Mouse (Mus musculus): ENCODE measurements at regions not wholly inside any gene's neighbourhood (a gene's known extent, or its start where the extent isn't known, plus 50 kb on each side); places are given as distances from the start of the nearest gene placed in this dataset.
A peak's percentile ranks its signal among the peaks of the same experiment; 100 is the strongest.

DNA sequence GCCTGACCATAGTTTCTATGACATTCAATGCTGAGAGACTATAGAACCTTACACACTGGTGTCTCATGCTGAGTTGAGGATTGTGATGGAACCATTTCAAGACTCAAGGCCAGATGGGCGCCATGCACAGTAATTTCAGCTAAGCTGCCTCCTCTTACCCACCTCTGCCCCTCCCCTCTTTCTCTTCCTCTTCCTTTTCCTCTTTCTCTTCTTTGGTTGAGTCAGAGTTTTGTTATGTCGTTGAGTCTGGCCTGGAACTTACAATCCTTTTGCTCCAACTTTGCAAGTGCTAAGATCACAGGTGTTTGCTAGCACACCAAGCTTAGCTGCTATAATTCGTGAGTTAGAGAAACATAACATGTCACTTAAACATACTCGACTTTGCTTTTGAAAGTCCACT, 323.2 kb upstream of the Gm5148 start:
- no peak for DNase-seq (ENCODE audit: low spot score in 2 of 2)

DNA sequence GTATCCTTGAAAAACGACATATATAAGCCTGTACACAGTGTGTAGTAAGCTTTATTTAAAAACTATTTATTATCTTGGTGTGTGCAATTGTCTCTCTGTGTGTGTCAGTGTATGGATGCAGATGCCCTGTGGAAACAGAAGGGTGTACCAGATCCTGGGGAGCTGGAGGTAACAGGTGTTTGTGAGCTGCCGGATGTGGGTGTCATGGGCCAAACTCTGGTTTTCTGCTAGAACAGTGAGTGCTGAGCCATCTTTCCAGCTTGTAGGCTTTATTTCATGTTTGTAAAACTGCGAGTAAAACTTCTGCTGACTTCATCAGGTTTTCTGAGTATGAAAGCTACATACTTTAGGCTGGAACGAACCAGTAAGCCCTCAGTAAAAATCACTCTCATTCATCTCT, 322.3 kb upstream of the Gm5148 start:
- DNase-seq (ENCODE audit: low spot score in 2 of 2), result no peak

DNA sequence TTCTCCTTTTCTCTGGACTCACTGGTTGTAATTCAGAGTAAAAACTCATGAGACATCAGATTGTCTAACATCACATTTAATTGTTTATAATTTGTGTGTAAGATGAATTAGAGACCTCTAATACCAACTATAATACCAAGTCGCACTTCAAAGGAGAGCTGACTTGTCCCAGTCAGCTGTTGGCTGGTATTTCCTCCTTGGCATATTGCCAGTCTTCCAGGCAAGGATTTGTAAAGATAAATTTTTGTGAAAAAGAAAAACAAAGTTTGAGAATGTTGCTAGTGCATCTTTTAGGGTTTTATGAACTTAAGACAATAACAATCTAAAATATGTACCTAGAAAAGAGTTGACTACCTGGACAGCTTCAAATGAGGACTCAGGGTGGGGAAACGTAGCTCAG, 321.7 kb upstream of the Gm5148 start:
- DNase-seq (ENCODE audit: low spot score in 2 of 2), result no peak

- no peak for DNase-seq (ENCODE audit: low spot score in 2 of 2)
Measured at GRCm38 (mm10) chr3:38045523-38045922, 321.2 kb upstream of the Gm5148 start.

GRCm38 (mm10) chr3:38044338-38044737, 320.0 kb upstream of the Gm5148 start:
- no peak for DNase-seq (ENCODE audit: low spot score in 2 of 2)

DNA sequence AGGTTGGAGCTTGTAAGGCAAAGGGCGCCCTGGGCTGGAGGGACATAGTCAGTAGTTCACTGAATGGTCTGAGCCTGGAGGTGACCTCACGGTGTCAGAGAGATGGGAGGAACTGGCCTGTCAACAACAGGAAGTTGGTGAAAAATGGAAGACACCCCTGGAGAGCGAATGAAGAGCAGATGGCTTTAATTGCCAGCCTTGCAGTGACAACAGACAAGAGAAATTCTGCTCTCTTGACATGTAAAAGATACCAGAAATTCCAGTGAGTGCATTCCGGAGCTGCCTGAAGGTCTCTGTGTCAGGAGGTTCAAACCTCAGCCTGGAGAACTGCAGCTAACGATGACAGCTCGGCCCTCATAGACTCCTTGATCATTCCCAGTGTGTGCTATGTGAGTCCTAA, 318.3 kb upstream of the Gm5148 start:
- DNase-seq (ENCODE audit: low spot score in 2 of 2), result no peak

GRCm38 (mm10) chr3:38036131-38036530, 311.8 kb upstream of the Gm5148 start:
- DNase-seq (ENCODE audit: low spot score in 2 of 2), result no peak

GRCm38 (mm10) chr3:38034138-38034537, 309.8 kb upstream of the Gm5148 start:
- no peak for DNase-seq (ENCODE audit: low spot score in 2 of 2)

DNA sequence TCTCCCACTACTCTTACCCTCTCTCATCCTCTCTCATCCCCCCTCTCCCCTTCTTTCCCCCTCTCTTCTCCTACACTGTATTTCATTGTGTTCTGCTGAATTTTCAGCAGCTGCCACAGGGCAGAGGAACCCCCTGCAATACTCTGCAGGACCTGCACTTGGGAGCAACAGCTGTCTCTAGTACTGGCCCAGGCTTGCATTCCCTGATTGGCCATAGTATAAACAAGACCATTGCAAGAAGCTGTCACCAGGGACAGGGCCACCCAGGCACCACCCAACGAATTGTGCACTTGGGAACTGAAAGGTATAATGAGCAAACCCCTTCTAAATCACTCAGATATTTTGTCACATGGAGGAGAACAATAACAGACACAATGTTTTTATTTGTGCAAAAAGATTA, 290.5 kb upstream of the Gm5148 start:
- DNase-seq (ENCODE audit: low spot score in 2 of 2), result no peak

DNA sequence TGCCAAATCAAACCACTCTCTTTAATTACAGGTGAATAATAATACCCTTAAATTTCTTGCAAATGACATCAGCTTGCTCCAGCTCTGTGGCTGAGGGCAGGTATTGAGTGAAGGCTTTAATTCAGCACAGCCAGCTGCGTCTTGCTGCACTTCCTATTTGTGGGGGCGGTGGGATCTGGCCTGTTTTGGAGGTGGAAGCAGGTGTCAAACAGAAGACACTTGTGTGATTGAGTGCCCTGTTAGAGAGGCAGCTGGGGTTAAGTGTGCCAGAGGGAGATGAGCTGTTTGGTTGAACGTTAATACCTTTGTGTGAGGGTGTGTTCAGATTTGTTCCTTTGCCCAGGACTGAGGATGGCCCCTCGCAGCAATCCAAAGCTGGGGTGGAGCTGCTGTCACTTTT, 284.9 kb upstream of the Gm5148 start:
- DNase-seq (ENCODE audit: low spot score in 2 of 2), result no peak

DNA sequence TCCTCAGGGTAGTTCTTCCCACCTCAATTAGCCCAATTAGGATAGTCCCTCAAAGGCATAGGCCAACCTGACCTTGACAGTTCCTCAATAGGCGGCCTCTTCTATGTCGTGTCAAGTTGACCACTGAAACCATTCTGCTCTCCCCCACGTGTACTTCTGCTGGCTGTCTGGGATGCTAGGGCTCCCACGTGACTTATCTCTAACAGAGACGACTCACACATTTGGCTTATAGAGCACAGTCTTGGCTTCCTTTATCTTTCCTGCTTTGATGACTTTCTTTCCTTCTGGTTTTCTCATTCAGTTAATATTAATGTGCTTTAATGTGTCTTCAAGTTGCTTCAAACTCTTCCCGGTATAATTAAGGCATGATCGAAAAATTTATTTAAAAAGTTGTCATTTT, 284.0 kb upstream of the Gm5148 start:
- DNase-seq (ENCODE audit: low spot score in 2 of 2), result no peak

DNA sequence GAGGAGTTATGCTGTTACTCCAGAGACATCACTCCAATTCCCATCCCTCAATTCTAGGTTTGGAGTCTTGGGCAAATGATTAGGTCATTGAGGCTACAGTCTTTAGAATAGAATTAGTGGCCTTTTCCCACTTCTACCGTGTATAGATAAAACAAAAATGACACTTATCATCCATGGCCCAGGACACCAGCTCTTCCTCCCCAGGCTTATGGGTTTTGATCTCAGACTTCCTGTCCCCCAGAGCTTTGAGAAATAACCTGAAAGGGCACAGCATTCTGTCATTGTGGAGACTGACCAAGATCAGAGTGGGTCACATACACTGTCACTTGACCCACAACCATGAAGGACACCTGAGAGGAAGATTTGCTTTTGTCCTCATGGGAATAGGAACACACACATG, 283.3 kb upstream of the Gm5148 start:
- no peak for DNase-seq (ENCODE audit: low spot score in 2 of 2)

DNA sequence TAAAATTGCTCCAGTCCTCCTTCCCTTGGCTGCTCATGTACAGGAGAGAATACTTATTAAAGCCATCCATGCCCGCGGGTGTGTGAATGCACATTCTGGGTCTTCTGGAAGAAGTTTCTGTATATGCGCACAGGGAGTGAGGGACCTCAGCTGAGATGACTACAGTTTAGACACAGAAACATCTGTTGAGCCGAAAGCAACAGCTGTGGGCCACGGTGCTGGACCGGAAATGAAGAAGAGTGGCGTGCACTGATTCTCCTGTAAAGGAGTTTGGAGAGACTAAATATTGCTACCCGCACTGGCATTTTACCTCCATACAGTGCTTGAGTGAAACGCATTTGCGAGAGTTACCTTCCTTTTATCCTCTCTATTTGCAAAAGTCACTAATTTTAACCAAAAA, 278.0 kb upstream of the Gm5148 start:
- no peak for DNase-seq (ENCODE audit: low spot score in 2 of 2)

DNA sequence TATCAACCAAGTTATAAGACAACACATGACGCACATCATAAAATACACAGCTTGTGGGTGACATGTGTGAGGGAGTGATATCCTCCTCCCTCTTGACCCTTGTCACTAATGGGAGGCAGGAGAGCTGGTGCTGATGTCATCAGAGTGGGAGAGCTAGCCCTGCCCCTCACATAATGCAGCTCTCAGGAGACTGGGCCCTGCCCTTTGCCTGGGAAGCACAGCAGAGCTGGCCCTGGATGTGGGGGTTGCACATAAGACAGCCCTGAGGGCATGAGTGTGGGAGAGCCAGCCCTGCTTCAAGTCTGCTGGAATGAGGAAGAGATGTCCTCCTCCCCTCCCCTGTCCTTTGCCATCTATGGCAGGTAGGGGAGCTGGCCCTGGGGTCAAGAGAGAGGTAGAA, 275.5 kb upstream of the Gm5148 start:
- no peak for DNase-seq (ENCODE audit: low spot score in 2 of 2)

GRCm38 (mm10) chr3:37997998-37998397, 273.7 kb upstream of the Gm5148 start:
- no peak for DNase-seq (ENCODE audit: low spot score in 2 of 2)

DNA sequence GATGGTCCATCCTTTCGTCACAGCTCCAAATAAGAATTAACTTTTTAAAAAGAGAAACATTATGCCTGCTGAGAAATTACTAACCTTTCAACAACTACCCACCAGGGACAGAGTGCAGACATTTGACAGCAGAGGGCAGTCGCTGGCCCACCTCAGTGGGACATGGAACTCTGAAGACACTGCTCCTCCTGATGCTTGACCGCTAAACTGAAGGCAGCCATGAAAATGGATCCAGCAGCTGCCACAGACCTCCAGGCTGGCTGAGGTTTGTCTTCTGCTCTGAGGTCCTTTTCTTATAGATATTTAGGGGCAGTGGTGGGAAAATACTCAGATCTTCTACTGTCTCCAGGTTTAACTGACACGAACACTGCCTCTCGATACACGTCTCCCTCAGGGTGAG, 265.7 kb upstream of the Gm5148 start:
- DNase-seq (ENCODE audit: low spot score in 2 of 2), result no peak

DNA sequence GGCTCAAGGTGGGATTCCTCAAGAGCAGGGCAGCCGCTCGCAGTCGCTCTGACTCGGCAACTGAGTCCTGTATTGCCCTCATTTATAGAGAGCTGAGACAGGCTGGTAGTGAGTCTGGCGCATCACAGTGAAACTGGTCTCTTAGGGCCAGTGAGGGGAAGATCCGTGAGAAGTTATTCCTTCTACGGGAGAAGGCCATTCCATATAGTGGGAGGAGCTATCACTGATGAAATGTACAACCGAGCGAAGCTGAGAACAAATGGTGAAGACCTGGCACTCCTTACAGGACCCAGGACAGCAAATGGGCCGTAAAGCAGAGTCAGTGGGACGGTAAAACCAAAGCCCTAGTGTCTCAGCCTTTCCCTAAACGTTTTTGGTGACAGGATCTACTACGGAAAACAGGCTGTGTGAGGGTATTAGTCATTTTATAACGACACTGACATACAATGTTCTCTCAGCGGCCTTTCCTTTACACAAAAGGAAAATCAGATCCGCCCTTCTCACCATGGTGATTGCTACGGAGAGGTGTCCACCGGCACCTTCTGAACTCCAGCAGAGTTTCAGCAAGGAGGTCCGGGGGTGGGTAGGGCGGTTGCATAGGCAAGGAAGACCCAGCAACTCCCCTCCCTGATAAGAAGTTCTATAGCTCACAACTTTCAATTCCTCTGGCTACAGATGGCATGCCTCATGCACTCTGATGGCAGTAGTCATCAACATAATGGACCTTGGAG, 263.6 kb upstream of the Gm5148 start:
- no peak for DNase-seq (ENCODE audit: low spot score in 2 of 2)

- no peak for DNase-seq (ENCODE audit: low spot score in 2 of 2)
Measured at GRCm38 (mm10) chr3:37987007-37987774, 262.9 kb upstream of the Gm5148 start.

DNA sequence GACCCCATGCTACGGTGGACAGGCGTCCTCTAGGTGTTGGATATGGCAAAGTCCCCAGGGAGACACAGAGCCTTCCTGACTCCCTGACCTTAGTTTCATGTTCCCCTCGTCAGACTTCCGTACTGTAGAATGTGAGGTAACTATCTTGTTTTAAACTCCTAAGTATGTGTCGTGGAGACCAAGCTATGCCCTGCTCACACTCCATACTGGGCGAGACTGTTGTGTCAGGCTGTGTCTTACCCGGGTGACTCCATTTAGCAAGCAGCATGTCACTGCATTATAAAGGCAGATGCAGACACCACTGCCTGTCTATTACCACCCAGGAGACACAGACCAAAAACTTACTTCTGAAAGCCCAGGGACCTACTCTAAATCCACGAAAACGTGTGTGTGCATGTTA, 260.4 kb upstream of the Gm5148 start:
- DNase-seq (ENCODE audit: low spot score in 2 of 2), result no peak

- no peak for DNase-seq (ENCODE audit: low spot score in 2 of 2)
Measured at GRCm38 (mm10) chr3:37981481-37982180, 257.3 kb upstream of the Gm5148 start.

DNA sequence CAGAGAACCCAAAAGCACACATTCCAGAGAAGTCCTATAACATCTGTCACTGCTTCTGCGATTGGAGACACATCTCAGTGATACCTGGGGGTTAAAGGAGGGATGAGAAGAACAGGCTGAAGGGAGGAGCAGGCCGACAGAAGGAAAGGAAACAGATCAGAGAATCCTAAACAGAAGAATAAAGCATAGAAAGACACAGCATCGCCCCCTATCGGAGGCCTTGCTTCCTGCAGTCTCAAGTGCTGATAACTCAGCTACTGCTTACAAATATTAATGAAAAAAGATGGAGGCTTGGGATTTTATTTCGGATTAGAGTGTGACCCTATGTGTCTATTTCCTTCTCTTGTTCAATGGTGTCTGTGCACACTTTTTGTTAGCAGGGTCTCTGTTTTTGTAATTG, 255.6 kb upstream of the Gm5148 start:
- no peak for DNase-seq (ENCODE audit: low spot score in 2 of 2)

DNA sequence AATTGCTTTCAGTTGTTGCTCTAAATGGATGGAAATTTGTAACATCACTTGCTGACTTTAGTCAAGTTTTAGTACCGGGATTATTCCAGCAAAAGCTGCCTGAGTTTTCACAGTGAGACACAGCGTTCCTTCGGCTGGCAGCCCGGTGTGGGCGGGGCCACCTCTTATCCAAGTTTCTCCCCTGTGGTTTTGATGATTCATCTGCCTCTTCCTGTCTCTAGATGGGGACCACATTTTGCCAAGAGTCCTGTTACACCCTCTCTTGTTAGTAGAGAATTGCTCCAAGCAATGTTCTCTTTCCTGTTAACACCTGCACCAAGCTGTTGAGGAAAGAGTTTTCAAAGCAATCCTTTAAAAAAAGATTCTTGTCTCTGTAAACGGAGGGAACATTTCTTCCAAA, 254.2 kb upstream of the Gm5148 start:
- peak; percentile 74 to 88 for DNase-seq (ENCODE audit: low spot score in 2 of 2)

- DNase-seq (ENCODE audit: low spot score in 2 of 2), result no peak
Measured at GRCm38 (mm10) chr3:37977453-37977852, 253.2 kb upstream of the Gm5148 start.
